Mouse (Mus musculus) small intestine, adult 2 months (tissue): ENCODE measurements around the gene Gm10160.

Experiments used
- CTCF ChIP-seq: fragments of 200-500 bp; IDR thresholded peaks from 2 replicates; pipeline ENCODE4 v1.5.1; 2012; ENCODE audit warnings: low read depth, mild to moderate bottlenecking, control low read depth, inconsistent platforms, low read length, moderate library complexity, mixed read lengths; ENCODE audit not compliant: insufficient replicate concordance, insufficient read length; ENCODE audit errors: extremely low read depth
- POLR2A ChIP-seq: fragments of 200-500 bp; IDR thresholded peaks from 2 replicates; pipeline ENCODE4 v1.6.1; 2012; ENCODE audit warnings: low read depth, mild to moderate bottlenecking, control low read depth, inconsistent platforms, low read length, moderate library complexity

GRCm38 (mm10) chr7:81904094-81904493, 48.5 kb upstream of the Gm10160 start:
- TF ChIP-seq CTCF = no peak
- no peak for TF ChIP-seq POLR2A
